Mouse (Mus musculus): ENCODE measurements at regions not wholly inside any gene's neighbourhood (a gene's known extent, or its start where the extent isn't known, plus 50 kb on each side); places are given as distances from the start of the nearest gene placed in this dataset.

GRCm38 (mm10) chrY:43772246-43772645, 492.0 kb downstream of the Gm21739 start:
- peak; percentile 0 for DNase-seq (ENCODE audit: low spot score)

All from lung, postnatal 25 days (tissue).